Mouse (Mus musculus): ENCODE results near the gene Zfp706. TPM values are rescaled to one million over a fixed set of nuclear protein-coding genes. Genes with fewer than 3 reads are reported as not detected.

The Zfp706 gene
- polyA plus RNA-seq, 1 experiment: 34.7 TPM

GRCm38 (mm10) chr15:36995166-36995565, 12.4 kb downstream of the Zfp706 start:
- no peak overlapping the region for H3K27ac ChIP-seq (ENCODE audit: insufficient read depth, low read depth, low read length)
- H3K4me1 ChIP-seq (ENCODE audit: control insufficient read depth, insufficient read depth, insufficient read length, low read length): no peaks in the 10 kb centered on the region
- H3K27me3 ChIP-seq (ENCODE audit: control insufficient read depth, insufficient read depth, low read length): no peaks in the 10 kb centered on the region
- WGBS: 94% methylated on average over 4 of the region's 4 CpGs
- TF ChIP-seq CTCF (IDR thresholded peaks at IDR 0.05; ENCODE audit: extremely low read depth, insufficient read length, insufficient replicate concordance, low read depth, low read length) (no peak), POLR2A (IDR thresholded peaks at IDR 0.05; ENCODE audit: low read depth, low read length) (no peak)
- H3K36me3 ChIP-seq (ENCODE audit: control insufficient read depth, insufficient read depth, low read length): peaks cover 29% of the 10 kb centered on the region
- no peak overlapping the region for H3K4me3 ChIP-seq (ENCODE audit: low read depth, low read length)

GRCm38 (mm10) chr15:36994665-36995064, 12.9 kb downstream of the Zfp706 start:
- H3K27ac ChIP-seq (ENCODE audit: insufficient read depth, low read depth, low read length): no peak overlapping the region
- no peak for TF ChIP-seq CTCF (IDR thresholded peaks at IDR 0.05; ENCODE audit: extremely low read depth, insufficient read length, insufficient replicate concordance, low read depth, low read length)
- TF ChIP-seq POLR2A (IDR thresholded peaks at IDR 0.05; ENCODE audit: low read depth, low read length): no peak
- WGBS: 74% methylated on average over 1 of the region's 1 CpGs
- H3K36me3 ChIP-seq (ENCODE audit: control insufficient read depth, insufficient read depth, low read length): peaks cover 25% of the 10 kb centered on the region
- no peaks in the 10 kb centered on the region for H3K27me3 ChIP-seq (ENCODE audit: control insufficient read depth, insufficient read depth, low read length)
- H3K4me3 ChIP-seq (ENCODE audit: low read depth, low read length): no peak overlapping the region
- H3K4me1 ChIP-seq (ENCODE audit: control insufficient read depth, insufficient read depth, insufficient read length, low read length): no peaks in the 10 kb centered on the region

- WGBS: 76% methylated on average over 8 of the region's 8 CpGs
- Histone ChIP-seq H3K4me3 (ENCODE audit: low read depth, low read length) (no peak overlapping the region), H3K27ac (ENCODE audit: insufficient read depth, low read depth, low read length) (no peak overlapping the region), H3K27me3 (ENCODE audit: control insufficient read depth, insufficient read depth, low read length) (no peaks in the 10 kb centered on the region), H3K36me3 (ENCODE audit: control insufficient read depth, insufficient read depth, low read length) (peaks cover 18% of the 10 kb centered on the region), H3K4me1 (ENCODE audit: control insufficient read depth, insufficient read depth, insufficient read length, low read length) (no peaks in the 10 kb centered on the region)
- TF ChIP-seq CTCF (IDR thresholded peaks at IDR 0.05; ENCODE audit: extremely low read depth, insufficient read length, insufficient replicate concordance, low read depth, low read length): no peak
- TF ChIP-seq POLR2A (IDR thresholded peaks at IDR 0.05; ENCODE audit: low read depth, low read length): no peak
Observed at GRCm38 (mm10) chr15:36993435-36994178, 14.0 kb downstream of the Zfp706 start.

GRCm38 (mm10) chr15:36991353-36991752, 16.2 kb downstream of the Zfp706 start:
- WGBS: 61% methylated on average over 6 of the region's 6 CpGs
- Histone ChIP-seq H3K4me1 (ENCODE audit: control insufficient read depth, insufficient read depth, insufficient read length, low read length) (peaks cover 2% of the 10 kb centered on the region; the same call in 1 of the 2 replicates), H3K27ac (ENCODE audit: insufficient read depth, low read depth, low read length) (no peak overlapping the region), H3K27me3 (ENCODE audit: control insufficient read depth, insufficient read depth, low read length) (no peaks in the 10 kb centered on the region), H3K36me3 (ENCODE audit: control insufficient read depth, insufficient read depth, low read length) (peaks cover 4% of the 10 kb centered on the region; the same call in 1 of the 2 replicates), H3K4me3 (ENCODE audit: low read depth, low read length) (no peak overlapping the region)
- TF ChIP-seq POLR2A (IDR thresholded peaks at IDR 0.05; ENCODE audit: low read depth, low read length): no peak
- TF ChIP-seq CTCF (IDR thresholded peaks at IDR 0.05; ENCODE audit: extremely low read depth, insufficient read length, insufficient replicate concordance, low read depth, low read length): no peak

GRCm38 (mm10) chr15:36989922-36990321, 17.7 kb downstream of the Zfp706 start:
- no peak overlapping the region for H3K4me3 ChIP-seq (ENCODE audit: low read depth, low read length)
- no peak overlapping the region for H3K27ac ChIP-seq (ENCODE audit: insufficient read depth, low read depth, low read length)
- peaks cover 2% of the 10 kb centered on the region; the same call in 1 of the 2 replicates for H3K4me1 ChIP-seq (ENCODE audit: control insufficient read depth, insufficient read depth, insufficient read length, low read length)
- H3K27me3 ChIP-seq (ENCODE audit: control insufficient read depth, insufficient read depth, low read length): no peaks in the 10 kb centered on the region
- 86% methylated on average over 11 of the region's 11 CpGs for WGBS
- TF ChIP-seq POLR2A (IDR thresholded peaks at IDR 0.05; ENCODE audit: low read depth, low read length) (no peak), CTCF (IDR thresholded peaks at IDR 0.05; ENCODE audit: extremely low read depth, insufficient read length, insufficient replicate concordance, low read depth, low read length) (no peak)
- H3K36me3 ChIP-seq (ENCODE audit: control insufficient read depth, insufficient read depth, low read length): 0 out of 2 replicates have a peak, but pooled peaks cover 1% of the 10 kb centered on the region

- Histone ChIP-seq H3K4me3 (ENCODE audit: low read depth, low read length) (no peak overlapping the region), H3K4me1 (ENCODE audit: control insufficient read depth, insufficient read depth, insufficient read length, low read length) (peaks cover 8% of the 10 kb centered on the region; the same call in 1 of the 2 replicates), H3K27ac (ENCODE audit: insufficient read depth, low read depth, low read length) (no peak overlapping the region), H3K27me3 (ENCODE audit: control insufficient read depth, insufficient read depth, low read length) (no peaks in the 10 kb centered on the region), H3K36me3 (ENCODE audit: control insufficient read depth, insufficient read depth, low read length) (no peaks in the 10 kb centered on the region)
- TF ChIP-seq CTCF (IDR thresholded peaks at IDR 0.05; ENCODE audit: extremely low read depth, insufficient read length, insufficient replicate concordance, low read depth, low read length): no peak
- no peak for TF ChIP-seq POLR2A (IDR thresholded peaks at IDR 0.05; ENCODE audit: low read depth, low read length)
- 73% methylated on average over 2 of the region's 2 CpGs for WGBS
Observed at GRCm38 (mm10) chr15:36988718-36989115, 18.9 kb downstream of the Zfp706 start.

GRCm38 (mm10) chr15:36987976-36988717, 19.4 kb downstream of the Zfp706 start:
- no peaks in the 10 kb centered on the region for H3K36me3 ChIP-seq (ENCODE audit: control insufficient read depth, insufficient read depth, low read length)
- no peaks in the 10 kb centered on the region for H3K27me3 ChIP-seq (ENCODE audit: control insufficient read depth, insufficient read depth, low read length)
- TF ChIP-seq POLR2A (IDR thresholded peaks at IDR 0.05; ENCODE audit: low read depth, low read length) (no peak), CTCF (IDR thresholded peaks at IDR 0.05; ENCODE audit: extremely low read depth, insufficient read length, insufficient replicate concordance, low read depth, low read length) (no peak)
- 74% methylated on average over 13 of the region's 13 CpGs for WGBS
- no peak overlapping the region for H3K4me3 ChIP-seq (ENCODE audit: low read depth, low read length)
- no peak overlapping the region for H3K27ac ChIP-seq (ENCODE audit: insufficient read depth, low read depth, low read length)
- H3K4me1 ChIP-seq (ENCODE audit: control insufficient read depth, insufficient read depth, insufficient read length, low read length): peaks cover 11% of the 10 kb centered on the region; the same call in 1 of the 2 replicates

All from small intestine, adult 2 months (tissue).